ENCODE assay signal across 16 mouse cellular contexts in genomic region chr17:5151852-5152251, GRCm38 (mm10).
A peak's percentile ranks its signal among the peaks of the same experiment; 100 is the strongest.
DNase-seq lines count a peak whose midpoint lies in the region; ATAC-seq and TF ChIP-seq lines count a peak whose summit lies in the region.
"Had no signal": no experiment of that assay in that cellular context is flagged by ENCODE, and none has a peak within 500 bp of the region (broad histone marks: within the 10 kb centered on the region; RNA-seq: fewer than 3 reads in every experiment).

No protein-coding gene starts in this region.

- no peak overlapping the region for H3K9ac ChIP-seq in kidney, embryonic 14.5 days (ENCODE audit: low read depth, low read length)
- no peak overlapping the region for H3K9ac ChIP-seq in stomach, embryonic 15.5 days
- H3K9ac ChIP-seq in stomach, postnatal 0 days (ENCODE audit: low read length) = no peak overlapping the region
- H3K9ac ChIP-seq in stomach, embryonic 16.5 days (ENCODE audit: low read length) = no peak overlapping the region

- 75% methylated on average over 11 of the region's 11 CpGs for WGBS in kidney, embryonic 14.5 days
- WGBS in stomach, embryonic 15.5 days = 68% methylated on average over 11 of the region's 11 CpGs
- WGBS in stomach, postnatal 0 days = 66% methylated on average over 11 of the region's 11 CpGs
- 69% methylated on average over 11 of the region's 11 CpGs for WGBS in stomach, embryonic 16.5 days

- H3K36me3 ChIP-seq in kidney, embryonic 14.5 days (ENCODE audit: control insufficient read depth, insufficient read depth, low read length) = no peaks in the 10 kb centered on the region
- no peaks in the 10 kb centered on the region for H3K36me3 ChIP-seq in stomach, embryonic 15.5 days
- H3K36me3 ChIP-seq in stomach, postnatal 0 days (ENCODE audit: control insufficient read depth, insufficient read depth, low read length) = no peaks in the 10 kb centered on the region
- no peaks in the 10 kb centered on the region for H3K36me3 ChIP-seq in stomach, embryonic 16.5 days (ENCODE audit: control insufficient read depth, insufficient read depth, low read length)

- peak; percentile 50 to 51 for DNase-seq in cerebellum, postnatal 25 days
- DNase-seq in cerebellum, postnatal 14 days = no peak
- DNase-seq in kidney, adult 11 months = peak; percentile 27
- DNase-seq in stomach, postnatal 0 days (ENCODE audit: low spot score) = no peak
- no peak for DNase-seq in layer of hippocampus, postnatal 25 days (ENCODE audit: extremely low spot score in 1 of 2, low spot score in 1 of 2)
- DNase-seq: adrenal gland, postnatal 25 days; cerebellum, adult 11 months; embryo, embryonic 11 days; gastrocnemius, postnatal 25 days; layer of hippocampus, adult 9-11 months; liver; thymus, postnatal 4 days had no signal

- TF ChIP-seq EP300 in stomach, postnatal 0 days (optimal IDR thresholded peaks at IDR 0.05) = no peak

- no peak for TF ChIP-seq CTCF in stomach, postnatal 0 days (IDR thresholded peaks at IDR 0.05; ENCODE audit: low read depth)

- no peaks in the 10 kb centered on the region for H3K9me3 ChIP-seq in kidney, embryonic 14.5 days (ENCODE audit: control insufficient read depth, low read length)
- H3K9me3 ChIP-seq in stomach, embryonic 15.5 days = no peaks in the 10 kb centered on the region
- no peaks in the 10 kb centered on the region for H3K9me3 ChIP-seq in stomach, postnatal 0 days (ENCODE audit: control insufficient read depth, low read length)
- H3K9me3 ChIP-seq in stomach, embryonic 16.5 days (replicated peaks; ENCODE audit: control insufficient read depth, low read length) = no peaks in the 10 kb centered on the region

- no peak overlapping the region for H3K4me2 ChIP-seq in kidney, embryonic 14.5 days (replicated peaks; ENCODE audit: low read depth, low read length)
- no peak overlapping the region for H3K4me2 ChIP-seq in stomach, embryonic 15.5 days
- no peak overlapping the region for H3K4me2 ChIP-seq in stomach, postnatal 0 days (replicated peaks; ENCODE audit: low read depth)
- H3K4me2 ChIP-seq in stomach, embryonic 16.5 days (ENCODE audit: low read depth, low read length) = no peak overlapping the region

- no peaks in the 10 kb centered on the region for H3K27me3 ChIP-seq in kidney, embryonic 14.5 days (ENCODE audit: control insufficient read depth, insufficient read depth, low read length)
- no peaks in the 10 kb centered on the region for H3K27me3 ChIP-seq in stomach, embryonic 15.5 days (replicated peaks)
- H3K27me3 ChIP-seq in stomach, postnatal 0 days (ENCODE audit: control insufficient read depth, insufficient read depth, low read length) = no peaks in the 10 kb centered on the region
- H3K27me3 ChIP-seq in stomach, embryonic 16.5 days (ENCODE audit: control insufficient read depth, insufficient read depth, low read length) = no peaks in the 10 kb centered on the region

- H3K4me1 ChIP-seq in kidney, embryonic 14.5 days (ENCODE audit: control insufficient read depth, insufficient read depth, low read length) = peaks cover 9% of the 10 kb centered on the region; the same call in 1 of the 2 replicates
- peaks cover 16% of the 10 kb centered on the region; the same call in 1 of the 2 replicates for H3K4me1 ChIP-seq in stomach, embryonic 15.5 days
- 0 out of 2 replicates have a peak, but pooled peaks cover 3% of the 10 kb centered on the region for H3K4me1 ChIP-seq in stomach, postnatal 0 days (replicated peaks; ENCODE audit: control insufficient read depth, insufficient read depth)
- peaks cover 20% of the 10 kb centered on the region for H3K4me1 ChIP-seq in stomach, embryonic 16.5 days (ENCODE audit: control insufficient read depth, insufficient read depth, low read length)

- no peak for ATAC-seq in kidney, embryonic 14.5 days (ENCODE audit: low FRiP score, low TSS enrichment)
- ATAC-seq in stomach, embryonic 15.5 days (ENCODE audit: insufficient read depth, low FRiP score, low read depth) = no peak
- ATAC-seq in stomach, postnatal 0 days (ENCODE audit: low FRiP score, low TSS enrichment) = no peak
- ATAC-seq in stomach, embryonic 16.5 days (ENCODE audit: insufficient read depth, low FRiP score) = no peak
- ATAC-seq: lung, postnatal 0 days had no signal

- H3K4me3 ChIP-seq in kidney, embryonic 14.5 days (ENCODE audit: low read length) = no peak overlapping the region
- no peak overlapping the region for H3K4me3 ChIP-seq in stomach, embryonic 15.5 days (replicated peaks)
- no peak overlapping the region for H3K4me3 ChIP-seq in stomach, postnatal 0 days (ENCODE audit: low read depth, low read length)
- no peak overlapping the region for H3K4me3 ChIP-seq in stomach, embryonic 16.5 days (replicated peaks; ENCODE audit: low read length)

- H3K27ac ChIP-seq in kidney, embryonic 14.5 days (ENCODE audit: low read depth, low read length) = no peak overlapping the region
- 0 out of 2 replicates have a peak overlapping the region, but pooled peaks have one; percentile 12 for H3K27ac ChIP-seq in stomach, embryonic 15.5 days
- no peak overlapping the region for H3K27ac ChIP-seq in stomach, postnatal 0 days (replicated peaks)
- peak overlapping the region; percentile 38 for H3K27ac ChIP-seq in stomach, embryonic 16.5 days (ENCODE audit: low read length)

Comparison
In these comparisons a context has a peak if more than half of its experiments do, and no peak if none do; other contexts are left out.
1. DNase-seq: peak in cerebellum, postnatal 25 days (2 of 2) and kidney, adult 11 months (single experiment); none in cerebellum, postnatal 14 days (0 of 2), stomach, postnatal 0 days (single experiment) and layer of hippocampus, postnatal 25 days (0 of 2).
2. H3K27ac ChIP-seq: peak in stomach, embryonic 15.5 days (single experiment) and stomach, embryonic 16.5 days (single experiment); none in kidney, embryonic 14.5 days (single experiment) and stomach, postnatal 0 days (single experiment).